Mouse (Mus musculus) frontal cortex, postnatal 36 days (tissue): ENCODE data around the gene Vpreb1.

Experiments
- DNase-seq, 2 experiments: peaks; one replicate each; pipeline ENCODE4 v3.0.0; 2022; ENCODE audit warnings: low spot score in 2 of 2

Vpreb1 gene

GRCm38 (mm10) chr16:16870617-16871331 is at the start of gene Vpreb1, which contains the start of gene Top3b:
Vpreb1 (minus strand) TSS chr16:16870843.
Top3b (plus strand) TSS chr16:16870736.
- DNase-seq, result peak; percentile 90 to 94

- peak in 1 of 2 experiments; percentile 60 for DNase-seq
Measured at GRCm38 (mm10) chr16:16918441-16919117, 47.9 kb upstream of the Vpreb1 start.

- peak in 1 of 2 experiments; percentile 34 for DNase-seq
Measured at GRCm38 (mm10) chr16:16913440-16913839, 42.8 kb upstream of the Vpreb1 start.

- DNase-seq, result peak; percentile 68 to 71
Measured at GRCm38 (mm10) chr16:16911641-16912597, 41.3 kb upstream of the Vpreb1 start.

GRCm38 (mm10) chr16:16907799-16908198 is 37.2 kb upstream of the Vpreb1 start:
- DNase-seq, result no peak

- DNase-seq, result no peak
Measured at GRCm38 (mm10) chr16:16903188-16903587, 32.5 kb upstream of the Vpreb1 start.

GRCm38 (mm10) chr16:16902329-16902728 is 31.7 kb upstream of the Vpreb1 start:
- no peak for DNase-seq

- no peak for DNase-seq
Measured at GRCm38 (mm10) chr16:16897056-16897584, 26.5 kb upstream of the Vpreb1 start.

GRCm38 (mm10) chr16:16896382-16897055 is 25.9 kb upstream of the Vpreb1 start, which contains the start of gene Ppm1f:
Ppm1f (plus strand) TSS chr16:16896469.
- DNase-seq, result peak; percentile 97

GRCm38 (mm10) chr16:16896015-16896381 is 25.4 kb upstream of the Vpreb1 start:
- no peak for DNase-seq

- DNase-seq, result no peak
Measured at GRCm38 (mm10) chr16:16892366-16892765, 21.7 kb upstream of the Vpreb1 start.

GRCm38 (mm10) chr16:16888341-16888740 is 17.7 kb upstream of the Vpreb1 start:
- no peak for DNase-seq

- no peak for DNase-seq
Measured at GRCm38 (mm10) chr16:16879025-16879424, 8.4 kb upstream of the Vpreb1 start.

GRCm38 (mm10) chr16:16870241-16870616 is 414 bp downstream of the Vpreb1 start:
- DNase-seq, result no peak

- no peak for DNase-seq
Measured at GRCm38 (mm10) chr16:16865696-16866561, 4.7 kb downstream of the Vpreb1 start.

GRCm38 (mm10) chr16:16865217-16865616 is 5.4 kb downstream of the Vpreb1 start:
- DNase-seq, result no peak

GRCm38 (mm10) chr16:16863978-16864377 is 6.7 kb downstream of the Vpreb1 start, which contains the start of gene Igll1:
Igll1 (minus strand) TSS chr16:16863985.
- no peak for DNase-seq

- DNase-seq, result no peak
Measured at GRCm38 (mm10) chr16:16862288-16862687, 8.4 kb downstream of the Vpreb1 start.

- no peak for DNase-seq
Measured at GRCm38 (mm10) chr16:16856731-16857476, 13.7 kb downstream of the Vpreb1 start.
